Mouse (Mus musculus) lung, postnatal 0 days (tissue): Measurements from ENCODE around the gene Dpm3.

ENCODE experiments used
- CTCF ChIP-seq: IDR thresholded peaks from 2 replicates; pipeline ENCODE4 v1.5.1; 2016; ENCODE audit warnings: antibody characterized with exemption, mild to moderate bottlenecking
- EP300 ChIP-seq: IDR thresholded peaks from 2 replicates; pipeline ENCODE4 v1.6.1; 2016; ENCODE audit warnings: antibody characterized with exemption, mild to moderate bottlenecking, control low read depth

DNA sequence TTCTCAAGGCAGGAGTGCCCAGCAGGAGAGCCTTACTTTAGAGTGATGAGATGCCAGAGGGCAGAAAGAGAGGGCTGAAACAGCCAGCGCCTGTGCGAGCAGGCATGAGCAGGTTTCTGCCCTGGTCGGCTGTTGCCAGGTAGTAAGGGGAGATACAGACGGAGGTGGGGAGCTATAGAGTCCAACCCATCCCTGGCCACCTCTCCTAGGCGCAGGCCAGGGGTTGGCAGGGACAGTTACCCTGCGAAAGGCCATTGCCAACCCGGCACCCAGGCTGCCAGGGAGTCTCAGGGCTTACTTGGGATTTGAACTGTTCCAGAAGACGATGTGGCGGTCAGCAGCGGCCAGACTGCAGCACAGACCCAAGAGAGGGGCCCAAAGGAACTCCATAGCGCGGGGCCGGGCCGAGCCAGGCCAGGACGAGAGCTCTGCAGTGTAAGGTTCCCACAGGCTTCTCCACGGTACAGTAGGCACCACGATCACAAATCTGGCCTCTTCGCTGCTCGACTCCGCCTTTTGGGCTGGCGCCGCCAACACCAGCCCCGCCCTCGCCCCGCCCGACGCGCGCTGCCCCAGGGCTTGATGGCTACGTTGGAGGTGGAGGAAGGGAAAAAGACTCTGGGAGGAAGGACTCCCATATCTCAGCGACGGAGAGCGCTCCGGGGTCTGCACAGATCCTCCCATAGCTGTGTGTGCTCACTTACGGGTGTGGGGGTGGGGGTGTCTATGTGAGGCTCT is 20.2 kb downstream of the Dpm3 start:
- TF ChIP-seq EP300 (0 out of 2 replicates have a peak, but pooled peaks have one; percentile 14), CTCF (no peak)
